Mouse (Mus musculus) lung, embryonic 15.5 days (tissue): ENCODE results near the gene Bco1. TPM values are rescaled to one million over a fixed set of nuclear protein-coding genes. Genes with fewer than 3 reads are reported as not detected.

ENCODE experiments used
- ATAC-seq: fragments of 200-750 bp; cut with Nextera tagmentation; 2 replicates; pipeline ENCODE4 v1.8.0; 2017; ENCODE audit warnings: moderate number of reproducible peaks, borderline replicate concordance; ENCODE audit not compliant: low FRiP score, low TSS enrichment; ENCODE audit errors: extremely low read depth
- H3K27ac ChIP-seq: fragments of 300-500 bp; sonication (generic); 2 replicates; pipeline ENCODE4 v1.5.1; 2015; ENCODE audit warnings: moderate library complexity, mild to moderate bottlenecking, inconsistent platforms
- H3K27me3 ChIP-seq: fragments of 300-500 bp; sonication (generic); 2 replicates; pipeline ENCODE4 v1.6.1; 2015; ENCODE audit warnings: inconsistent platforms
- H3K36me3 ChIP-seq: fragments of 300-500 bp; sonication (generic); 2 replicates; pipeline ENCODE4 v1.6.1; 2015; ENCODE audit warnings: inconsistent platforms
- H3K4me1 ChIP-seq: fragments of 300-500 bp; sonication (generic); 2 replicates; pipeline ENCODE4 v1.6.1; 2015; ENCODE audit warnings: inconsistent platforms
- H3K4me2 ChIP-seq: fragments of 300-500 bp; sonication (generic); 2 replicates; pipeline ENCODE4 v1.6.1; 2015; ENCODE audit warnings: inconsistent platforms, mild to moderate bottlenecking, moderate library complexity
- H3K4me3 ChIP-seq: fragments of 300-500 bp; sonication (generic); 2 replicates; pipeline ENCODE4 v1.5.1; 2015; ENCODE audit warnings: mild to moderate bottlenecking, inconsistent platforms
- H3K9ac ChIP-seq: fragments of 300-500 bp; sonication (generic); 2 replicates; pipeline ENCODE4 v1.6.1; 2015; ENCODE audit warnings: inconsistent platforms
- H3K9me3 ChIP-seq: fragments of 300-500 bp; sonication (generic); 2 replicates; pipeline ENCODE4 v1.6.1; 2016; ENCODE audit warnings: inconsistent platforms
- WGBS: fragments of 180-500 bp; shearing (Covaris S2); methylation state at CpG from one replicate; pipeline ENCODE4 v1.1.7; 2015; 5-methylcytosine and 5-hydroxymethylcytosine counted together
- polyA plus RNA-seq: library from polyadenylated mRNA; unstranded; fragments of >200 nt; fragmentation: Nextera tagmentation; extraction: Ambion mirVana; gene quantifications from 2 replicates; pipeline ENCODE4 v1.2.1, GENCODE M21; 2015

The Bco1 gene
- polyA plus RNA-seq, 1 experiment from 2014 or later: 0.72 TPM

- no peak for ATAC-seq
- 62% methylated on average over 8 of the region's 8 CpGs for WGBS
These were observed 25.6 kb downstream of the Bco1 start for GRCm38 (mm10) chr8:117121277-117121676.

GRCm38 (mm10) chr8:117123850-117124633, 28.4 kb downstream of the Bco1 start:
- 66% methylated on average over 13 of the region's 13 CpGs for WGBS
- no peaks in the 10 kb centered on the region for H3K4me1 ChIP-seq
- no peak overlapping the region for H3K4me3 ChIP-seq
- no peak overlapping the region for H3K4me2 ChIP-seq
- H3K27me3 ChIP-seq: no peaks in the 10 kb centered on the region
- H3K36me3 ChIP-seq: no peaks in the 10 kb centered on the region
- no peaks in the 10 kb centered on the region for H3K9me3 ChIP-seq
- ATAC-seq: peak; percentile 60; the same call in 1 of the 2 replicates
- no peak overlapping the region for H3K9ac ChIP-seq
- H3K27ac ChIP-seq: no peak overlapping the region

More at GRCm38 (mm10) chr8:117121277-117121676, 25.6 kb downstream of the Bco1 start:
- Histone ChIP-seq H3K4me2 (no peak overlapping the region), H3K27ac (no peak overlapping the region), H3K4me1 (peaks cover 3% of the 10 kb centered on the region; the same call in 1 of the 2 replicates), H3K36me3 (no peaks in the 10 kb centered on the region), H3K9ac (no peak overlapping the region), H3K9me3 (no peaks in the 10 kb centered on the region), H3K27me3 (no peaks in the 10 kb centered on the region), H3K4me3 (no peak overlapping the region)

DNA sequence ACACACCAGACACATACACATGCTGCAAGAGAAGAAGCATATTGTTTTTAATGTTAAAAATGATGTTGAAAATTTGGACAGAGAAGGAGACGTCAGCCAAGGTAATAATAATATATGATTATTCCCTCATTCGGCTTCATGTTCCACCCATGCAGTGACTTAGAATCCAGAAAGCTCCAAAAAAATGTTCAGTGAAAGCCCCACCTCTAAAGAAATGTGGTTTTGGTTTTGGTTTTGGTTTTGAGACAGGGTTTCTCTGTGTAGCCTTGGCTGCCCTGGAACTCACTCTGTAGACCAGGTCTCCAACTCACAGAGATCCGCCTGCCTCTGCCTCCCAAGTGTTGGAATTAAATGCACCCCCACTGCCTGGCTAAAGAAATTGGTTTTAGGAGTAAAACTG, 30.2 kb downstream of the Bco1 start:
- ATAC-seq: no peak
- H3K36me3 ChIP-seq: no peaks in the 10 kb centered on the region
- no peak overlapping the region for H3K27ac ChIP-seq
- H3K27me3 ChIP-seq: no peaks in the 10 kb centered on the region
- H3K4me2 ChIP-seq: no peak overlapping the region
- no peaks in the 10 kb centered on the region for H3K9me3 ChIP-seq
- no peaks in the 10 kb centered on the region for H3K4me1 ChIP-seq
- H3K9ac ChIP-seq: no peak overlapping the region
- H3K4me3 ChIP-seq: no peak overlapping the region
- 82% methylated on average over 3 of the region's 3 CpGs for WGBS

DNA sequence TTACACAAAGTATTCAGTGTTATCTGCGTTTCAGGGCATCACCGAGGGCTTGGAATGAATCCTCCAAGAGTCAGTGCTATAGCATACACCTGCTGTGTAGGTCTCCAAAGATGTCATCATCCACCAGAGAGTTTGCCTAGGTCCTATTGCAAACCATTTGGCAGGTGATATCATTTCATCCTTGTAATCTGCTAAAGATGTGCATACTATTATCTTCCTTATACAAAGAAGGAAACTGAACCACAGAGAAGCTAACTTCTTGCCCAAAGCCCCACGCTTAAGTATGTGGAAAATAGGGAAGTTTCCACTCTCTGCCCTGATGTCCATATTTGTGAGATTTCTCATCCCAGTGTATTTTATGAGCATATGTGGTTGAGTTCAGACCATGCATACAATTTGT, 30.8 kb downstream of the Bco1 start:
- WGBS: 94% methylated on average over 3 of the region's 3 CpGs
- no peaks in the 10 kb centered on the region for H3K4me1 ChIP-seq
- H3K27me3 ChIP-seq: no peaks in the 10 kb centered on the region
- H3K27ac ChIP-seq: no peak overlapping the region
- no peaks in the 10 kb centered on the region for H3K36me3 ChIP-seq
- H3K4me3 ChIP-seq: no peak overlapping the region
- H3K4me2 ChIP-seq: no peak overlapping the region
- H3K9me3 ChIP-seq: no peaks in the 10 kb centered on the region
- H3K9ac ChIP-seq: no peak overlapping the region
- ATAC-seq: no peak

DNA sequence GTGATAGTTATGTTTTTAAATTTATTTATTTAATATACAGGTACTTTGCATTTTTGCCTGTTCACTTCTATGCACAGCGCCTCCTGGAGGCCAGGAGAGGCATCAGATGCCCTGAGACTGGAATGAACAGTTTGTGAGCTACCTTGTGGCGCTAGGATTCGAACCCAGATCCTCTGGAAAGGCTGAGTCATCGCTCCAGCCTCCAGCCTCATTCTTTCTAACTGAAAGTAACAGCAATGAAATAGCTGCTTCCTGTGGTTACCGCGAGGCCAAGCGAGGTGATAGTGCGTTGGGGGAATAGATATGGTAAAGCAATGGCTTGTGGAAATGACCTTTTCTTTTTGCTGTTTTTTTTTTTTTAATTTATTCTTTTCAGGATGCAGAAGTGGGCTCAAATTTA, 31.4 kb downstream of the Bco1 start:
- no peak overlapping the region for H3K4me3 ChIP-seq
- H3K9ac ChIP-seq: no peak overlapping the region
- H3K27me3 ChIP-seq: no peaks in the 10 kb centered on the region
- H3K27ac ChIP-seq: no peak overlapping the region
- no peaks in the 10 kb centered on the region for H3K9me3 ChIP-seq
- 83% methylated on average over 8 of the region's 8 CpGs for WGBS
- no peaks in the 10 kb centered on the region for H3K36me3 ChIP-seq
- H3K4me2 ChIP-seq: no peak overlapping the region
- H3K4me1 ChIP-seq: no peaks in the 10 kb centered on the region
- no peak for ATAC-seq

DNA sequence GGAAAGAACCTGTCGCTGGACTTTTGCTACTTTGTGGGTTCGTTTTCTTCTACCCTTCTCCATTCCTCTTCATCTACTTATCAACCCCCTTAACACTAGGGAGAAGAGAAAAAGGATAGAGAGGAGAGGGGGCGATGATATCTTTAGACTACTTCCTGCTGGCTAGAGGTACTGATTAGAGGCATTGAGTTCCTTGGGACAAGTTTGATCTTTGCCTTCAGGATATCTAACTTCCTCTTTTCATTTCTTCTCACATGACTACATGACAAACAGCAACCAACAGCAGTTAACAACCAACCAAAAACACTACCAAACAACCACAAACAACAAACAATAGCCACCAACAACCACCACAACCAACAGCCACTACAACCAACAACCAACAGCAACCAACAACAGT, 38.0 kb downstream of the Bco1 start:
- no peaks in the 10 kb centered on the region for H3K27me3 ChIP-seq
- no peak for ATAC-seq
- no peak overlapping the region for H3K4me3 ChIP-seq
- no peak overlapping the region for H3K9ac ChIP-seq
- H3K9me3 ChIP-seq: no peaks in the 10 kb centered on the region
- H3K4me2 ChIP-seq: no peak overlapping the region
- no peaks in the 10 kb centered on the region for H3K36me3 ChIP-seq
- WGBS: 74% methylated on average over 3 of the region's 3 CpGs
- H3K27ac ChIP-seq: no peak overlapping the region
- H3K4me1 ChIP-seq: peaks cover 5% of the 10 kb centered on the region; the same call in 1 of the 2 replicates

DNA sequence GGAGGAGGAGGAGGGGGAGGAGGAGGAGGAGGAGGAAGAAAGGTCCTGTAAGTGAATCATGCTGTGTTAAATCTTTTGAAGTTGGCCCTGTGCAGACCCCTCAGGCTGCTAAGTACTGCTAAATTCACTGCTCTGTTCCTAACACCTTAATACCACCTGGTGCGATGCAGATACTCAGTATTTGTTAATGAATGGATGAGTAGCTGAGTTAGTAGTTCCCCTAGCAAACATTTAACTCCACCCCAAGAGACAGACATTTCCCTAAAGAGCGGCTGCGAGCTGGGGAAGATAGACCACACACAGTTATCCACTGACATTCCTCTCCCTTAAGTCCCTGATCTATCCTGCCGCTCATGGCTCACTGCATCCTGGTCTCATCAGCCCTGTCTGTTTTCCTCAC, 40.7 kb downstream of the Bco1 start:
- ATAC-seq: no peak
- Histone ChIP-seq H3K4me1 (peaks cover 5% of the 10 kb centered on the region; the same call in 1 of the 2 replicates), H3K27ac (no peak overlapping the region), H3K9ac (no peak overlapping the region), H3K36me3 (no peaks in the 10 kb centered on the region), H3K27me3 (no peaks in the 10 kb centered on the region), H3K4me3 (no peak overlapping the region), H3K4me2 (no peak overlapping the region), H3K9me3 (no peaks in the 10 kb centered on the region)
- 11% methylated on average over 4 of the region's 4 CpGs for WGBS

DNA sequence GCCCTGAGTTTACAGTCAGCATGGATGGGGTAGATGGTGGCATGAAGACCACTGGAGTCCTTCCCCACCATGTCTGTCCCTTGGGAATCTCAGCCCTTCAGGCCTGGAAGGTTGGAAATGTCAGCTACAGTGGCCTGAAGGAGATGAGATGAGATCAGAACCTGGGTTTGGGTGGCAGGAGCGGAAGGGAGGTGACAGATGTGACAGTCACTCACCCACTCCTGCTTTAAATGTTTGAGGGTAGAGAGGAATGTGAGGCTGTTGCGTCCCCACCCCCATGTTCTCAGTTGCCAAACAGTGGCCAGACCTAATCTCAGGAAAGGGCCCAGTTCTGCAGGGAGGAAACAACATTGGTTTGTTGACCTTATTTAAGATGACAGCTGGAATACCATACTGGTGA, 41.1 kb downstream of the Bco1 start:
- Histone ChIP-seq H3K4me2 (no peak overlapping the region), H3K27ac (no peak overlapping the region), H3K4me1 (peaks cover 5% of the 10 kb centered on the region; the same call in 1 of the 2 replicates), H3K9me3 (no peaks in the 10 kb centered on the region), H3K27me3 (no peaks in the 10 kb centered on the region), H3K9ac (no peak overlapping the region), H3K36me3 (no peaks in the 10 kb centered on the region), H3K4me3 (no peak overlapping the region)
- 10% methylated on average over 2 of the region's 2 CpGs for WGBS
- no peak for ATAC-seq

DNA sequence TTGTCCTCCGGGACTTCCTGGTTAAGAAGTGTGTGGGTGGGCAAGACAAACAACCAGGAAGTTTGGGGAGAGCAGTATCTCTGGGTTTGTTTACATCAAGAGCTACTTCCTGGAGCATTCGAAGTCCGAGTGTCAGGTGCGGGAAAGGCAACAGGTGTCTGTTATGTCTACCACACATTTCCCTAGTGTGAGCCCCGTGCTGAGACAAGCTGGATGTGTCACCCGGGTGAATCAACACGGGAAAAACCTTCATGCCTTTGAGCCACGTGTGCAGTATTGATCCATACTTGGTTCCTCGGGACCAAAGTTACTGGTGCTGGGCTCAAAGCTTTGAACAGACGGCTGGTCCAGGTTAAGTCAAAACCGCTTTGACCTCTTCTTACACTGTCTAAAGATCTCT, 41.7 kb downstream of the Bco1 start:
- Histone ChIP-seq H3K4me2 (no peak overlapping the region), H3K27ac (no peak overlapping the region), H3K9ac (no peak overlapping the region), H3K4me1 (peaks cover 5% of the 10 kb centered on the region; the same call in 1 of the 2 replicates), H3K4me3 (no peak overlapping the region), H3K36me3 (no peaks in the 10 kb centered on the region), H3K27me3 (no peaks in the 10 kb centered on the region), H3K9me3 (no peaks in the 10 kb centered on the region)
- no peak for ATAC-seq
- 27% methylated on average over 11 of the region's 11 CpGs for WGBS

DNA sequence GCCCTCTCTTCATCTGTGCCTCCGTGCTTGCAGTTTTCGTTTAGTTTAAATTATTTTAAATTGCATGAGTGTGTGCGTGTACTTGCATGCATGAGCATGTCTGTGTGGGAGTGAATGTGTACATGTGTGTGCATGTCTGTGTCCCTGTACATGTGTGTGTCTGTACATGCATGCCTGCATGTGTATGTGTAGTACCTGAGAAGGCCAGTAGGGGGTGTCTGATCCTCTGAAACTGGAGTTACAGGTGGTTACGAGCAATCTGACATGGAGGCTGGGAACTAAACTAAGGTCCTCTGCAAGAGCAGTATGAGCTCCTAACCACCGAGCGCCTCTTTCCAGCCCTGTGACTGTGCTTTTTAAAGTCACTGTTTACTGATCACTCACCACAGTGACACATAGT, 52.9 kb downstream of the Bco1 start:
- ATAC-seq: no peak
- Histone ChIP-seq H3K27ac (no peak overlapping the region), H3K27me3 (no peaks in the 10 kb centered on the region; the same call in 1 of the 2 replicates), H3K36me3 (no peaks in the 10 kb centered on the region), H3K4me1 (no peaks in the 10 kb centered on the region), H3K4me2 (no peak overlapping the region), H3K9ac (no peak overlapping the region), H3K9me3 (no peaks in the 10 kb centered on the region), H3K4me3 (no peak overlapping the region)
- WGBS: 85% methylated on average over 6 of the region's 6 CpGs

GRCm38 (mm10) chr8:117156149-117156548, 60.5 kb downstream of the Bco1 start:
- Histone ChIP-seq H3K4me2 (peak overlapping the region; percentile 93), H3K27ac (no peak overlapping the region)
- no peak for ATAC-seq

DNA sequence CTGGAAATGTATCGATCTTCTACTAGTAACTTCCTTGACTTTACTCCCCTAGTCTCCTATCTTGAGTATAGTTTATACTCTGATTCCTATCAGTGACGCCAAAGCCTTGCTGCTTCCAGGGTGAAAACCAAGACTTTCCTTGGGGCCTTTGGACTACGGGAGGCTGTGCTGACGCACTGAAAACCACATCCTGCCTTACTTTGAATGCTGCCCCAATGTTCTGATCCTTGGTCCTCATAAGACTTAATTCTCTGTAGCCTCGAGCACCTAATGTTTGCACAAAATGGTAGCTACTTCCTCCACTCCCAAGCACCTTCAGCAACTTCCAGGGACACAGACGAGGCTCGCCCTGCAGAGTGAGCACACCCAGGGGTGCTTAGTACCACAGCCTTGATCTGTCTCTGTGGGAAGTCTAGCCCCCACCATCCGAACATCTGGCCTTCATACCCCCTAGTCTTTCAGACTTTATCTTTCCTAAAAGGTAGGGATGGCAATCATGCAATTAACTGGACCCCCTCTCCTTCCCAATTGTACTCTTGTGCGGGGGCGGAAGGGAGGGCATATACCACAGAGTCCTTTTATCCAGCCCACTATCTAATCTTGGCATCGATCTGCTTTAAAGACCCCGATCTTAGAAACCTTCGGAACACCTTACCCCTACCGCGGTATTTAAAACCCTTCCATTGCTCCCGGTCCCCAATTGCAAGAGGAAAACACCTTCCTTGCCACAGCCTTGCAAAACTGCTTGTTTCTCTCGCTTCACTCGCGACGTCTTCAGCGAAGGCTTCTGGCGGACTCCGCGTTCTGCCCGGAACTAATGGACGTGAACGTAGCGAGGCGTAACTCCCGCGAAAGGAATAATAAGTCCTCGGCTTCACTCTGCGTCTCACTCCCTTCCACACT, 61.5 kb downstream of the Bco1 start:
- Histone ChIP-seq H3K27ac (peak overlapping the region; percentile 87), H3K9ac (peak overlapping the region; percentile 72), H3K4me1 (peaks cover 22% of the 10 kb centered on the region), H3K4me3 (peak overlapping the region; percentile 89), H3K9me3 (no peaks in the 10 kb centered on the region), H3K4me2 (peak overlapping the region; percentile 93), H3K36me3 (no peaks in the 10 kb centered on the region), H3K27me3 (no peaks in the 10 kb centered on the region)
- ATAC-seq: peak; percentile 24; the same call in 1 of the 2 replicates
- 9% methylated on average over 33 of the region's 33 CpGs for WGBS

More at GRCm38 (mm10) chr8:117156149-117156548, 60.5 kb downstream of the Bco1 start:
- no peaks in the 10 kb centered on the region for H3K36me3 ChIP-seq
- 88% methylated on average over 4 of the region's 4 CpGs for WGBS
- H3K4me3 ChIP-seq: no peak overlapping the region; the same call in 1 of the 2 replicates
- no peaks in the 10 kb centered on the region for H3K9me3 ChIP-seq
- H3K9ac ChIP-seq: no peak overlapping the region
- H3K27me3 ChIP-seq: no peaks in the 10 kb centered on the region; the same call in 1 of the 2 replicates
- H3K4me1 ChIP-seq: peaks cover 22% of the 10 kb centered on the region
